Mouse (Mus musculus) left cerebral cortex, postnatal 10 days (tissue): ENCODE measurements around the gene Zbtb39. TPM values are rescaled to one million over a fixed set of nuclear protein-coding genes. Genes with fewer than 3 reads are reported as not detected.

Source experiments
- DNase-seq, 2 experiments: peaks; one replicate each; pipeline ENCODE4 v3.0.0; 2021 to 2022; ENCODE audit warnings: low spot score in 2 of 2, mixed read lengths in 1 of 2; ENCODE audit errors: extremely low spot score in 1 of 2
- intact Hi-C: fragments of 180-260 bp; cut with DNase I; formaldehyde crosslinking; loops from one replicate; pipeline ENCODE4 v1.15.1; 2025
- total RNA-seq, 2 experiments: library from RNA; stranded (reverse); gene quantifications; 2 replicates each; pipeline ENCODE4 v1.2.3; 2021

Gene Zbtb39
- total RNA-seq, 2 experiments from 2014 or later = 8.8 to 10.0 TPM

DNA sequence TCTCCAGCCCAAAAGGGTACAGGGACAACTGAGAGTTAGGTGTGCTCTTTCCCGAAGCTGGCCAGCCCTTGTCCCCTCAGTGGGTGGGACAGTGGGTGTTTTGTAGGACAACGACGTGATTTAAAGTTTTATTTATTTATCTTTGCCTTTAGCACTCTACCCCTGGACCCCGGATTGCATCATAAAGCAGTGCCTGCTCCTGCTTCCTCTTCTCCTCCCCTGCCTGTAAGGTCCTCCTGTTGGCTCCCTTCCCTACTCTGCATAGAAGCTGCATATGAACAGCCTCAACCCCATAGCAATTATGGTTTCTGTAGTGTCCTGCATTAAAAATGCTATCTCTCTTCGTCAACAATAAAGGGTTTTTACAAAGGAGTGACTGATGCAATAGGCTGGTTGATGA, 7.9 kb upstream of the Zbtb39 start:
- DNase-seq = no peak
- intact Hi-C loops = loop anchor here (5.0 to 10.0 kb wide), 2 partner anchors 34 to 453 kb away; partner anchors contain the start of gene Rbms2

DNA sequence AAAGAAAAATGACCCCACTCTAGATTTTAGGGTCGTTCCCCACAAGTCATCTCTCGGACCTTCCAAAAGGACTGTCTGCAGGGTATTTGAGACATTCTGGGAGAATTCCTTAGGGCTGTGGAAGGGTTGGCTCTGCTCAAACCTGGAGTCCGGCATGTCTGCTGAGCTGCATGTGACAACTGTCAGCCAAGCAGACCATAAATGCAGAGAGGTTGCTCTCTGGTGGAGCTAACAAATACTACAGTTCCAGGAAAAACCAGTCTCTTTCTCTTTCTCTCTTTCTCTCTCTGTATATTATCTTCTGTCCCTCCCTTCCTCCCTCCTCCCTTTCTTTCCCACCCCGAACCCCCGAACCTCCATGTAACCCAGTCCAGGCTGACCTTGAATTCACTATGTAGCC, 4.9 kb upstream of the Zbtb39 start:
- DNase-seq = no peak
- intact Hi-C loops = loop anchor here (2.0 to 10.0 kb wide), 3 partner anchors 37 to 450 kb away; partner anchors contain the start of gene Rbms2

DNA sequence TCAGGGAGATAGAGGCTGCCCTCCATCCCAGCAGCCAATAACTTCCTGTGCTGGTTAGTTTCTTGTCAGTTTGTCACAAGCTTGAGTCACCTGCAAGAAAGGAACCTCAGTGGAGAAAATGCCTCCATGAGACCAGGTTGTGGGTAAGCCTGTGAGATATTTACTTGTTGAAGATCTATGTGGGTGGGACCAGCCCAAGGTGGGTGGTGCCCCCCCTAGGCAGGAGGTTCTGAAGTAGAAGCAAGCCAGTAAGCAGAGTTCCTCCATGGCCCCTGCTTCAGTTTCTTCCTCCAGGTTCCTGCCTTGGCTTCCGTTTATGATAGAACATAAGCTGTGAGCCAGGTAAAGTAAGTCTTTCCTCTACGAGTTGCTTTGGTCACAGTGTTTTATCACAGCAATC, 3.1 kb upstream of the Zbtb39 start:
- intact Hi-C loops = loop anchor here (5.0 to 10.0 kb wide), 2 partner anchors 271 to 449 kb away; partner anchors contain the start of genes Hsd17b6 and Rbms2

DNA sequence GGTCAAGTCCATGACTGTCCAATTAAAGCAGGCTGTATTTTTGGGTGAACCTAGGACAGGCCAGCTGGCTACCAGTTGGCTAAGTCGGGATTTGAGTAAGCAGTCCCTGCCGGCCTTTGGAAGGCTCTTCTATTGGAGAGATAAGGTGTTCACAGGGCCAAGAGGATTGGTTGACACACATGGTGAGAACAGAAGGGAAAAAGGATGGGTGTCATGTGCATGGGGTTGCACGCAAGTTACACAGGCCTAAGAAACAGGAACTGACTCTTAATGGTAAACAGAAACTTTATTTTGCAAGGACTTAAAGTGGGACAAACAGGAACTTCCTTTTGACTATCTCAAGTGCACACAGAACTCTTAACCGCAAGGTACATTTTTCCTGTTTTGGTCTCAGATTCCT, 2.4 kb upstream of the Zbtb39 start:
- no peak for DNase-seq
- intact Hi-C loops = loop anchor here (5.0 to 10.0 kb wide), 2 partner anchors 270 to 448 kb away; partner anchors contain the start of genes Hsd17b6 and Rbms2

More for the DNA sequence above, 3.1 kb upstream of the Zbtb39 start:
- no peak for DNase-seq

DNA sequence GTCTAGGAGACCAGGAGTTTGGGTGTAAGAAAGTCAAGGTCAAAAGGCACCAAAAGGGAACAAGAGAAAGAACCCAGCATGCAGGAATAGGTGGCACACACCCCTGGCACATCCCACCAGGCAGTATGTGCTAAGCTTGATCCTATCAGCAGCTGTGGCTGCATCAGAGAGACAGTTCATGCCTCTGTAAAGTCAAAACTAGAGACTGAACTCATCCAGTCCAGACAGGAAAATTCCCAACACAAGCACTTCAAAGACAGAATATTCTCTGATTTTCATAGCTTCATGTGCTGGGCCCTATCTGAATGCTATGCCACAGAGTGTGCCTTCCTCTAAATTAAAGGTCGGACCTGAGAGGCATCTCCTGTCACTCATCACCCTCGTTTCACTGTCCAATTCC, 1.8 kb upstream of the Zbtb39 start:
- intact Hi-C loops = loop anchor here (5.0 to 10.0 kb wide), 2 partner anchors 270 to 447 kb away; partner anchors contain the start of genes Hsd17b6 and Rbms2
- DNase-seq = no peak

DNA sequence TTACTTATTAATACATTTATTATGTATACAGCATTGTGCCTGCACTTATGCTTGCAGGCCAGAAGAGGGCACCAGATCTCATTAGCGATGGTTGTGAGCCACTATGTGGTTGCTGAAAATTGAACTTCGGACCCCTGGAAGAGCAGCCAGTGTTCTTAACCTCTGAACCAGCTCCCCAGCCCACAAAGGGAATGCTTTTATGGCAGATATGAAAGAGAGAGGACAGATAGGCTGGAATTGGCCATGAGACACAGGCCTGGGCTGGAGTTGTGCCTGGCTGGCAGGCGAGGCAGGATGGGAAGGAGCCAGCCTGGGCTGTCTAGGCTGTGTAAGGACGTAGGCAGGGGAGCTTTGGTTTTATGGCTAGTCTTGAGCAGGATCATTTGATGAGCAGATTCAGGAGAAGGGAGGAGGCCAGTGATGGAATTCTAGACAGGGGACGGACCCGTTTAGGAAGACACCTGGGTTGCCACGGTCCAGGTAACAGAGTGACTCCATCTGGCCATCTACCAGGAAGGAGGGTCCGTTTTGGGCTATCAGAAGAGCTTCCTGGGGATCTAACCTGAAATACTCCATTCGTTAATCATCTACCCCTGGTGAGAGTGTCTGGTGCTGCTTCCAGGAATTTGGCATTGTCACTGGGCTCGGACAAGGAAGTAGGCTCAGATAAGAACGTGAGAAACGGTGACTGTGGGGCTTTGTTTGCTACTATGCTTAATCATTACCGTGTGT, 1.0 kb upstream of the Zbtb39 start:
- DNase-seq = no peak
- intact Hi-C loops = loop anchor here (5.0 to 10.0 kb wide), 2 partner anchors 269 to 446 kb away; partner anchors contain the start of genes Hsd17b6 and Rbms2

DNA sequence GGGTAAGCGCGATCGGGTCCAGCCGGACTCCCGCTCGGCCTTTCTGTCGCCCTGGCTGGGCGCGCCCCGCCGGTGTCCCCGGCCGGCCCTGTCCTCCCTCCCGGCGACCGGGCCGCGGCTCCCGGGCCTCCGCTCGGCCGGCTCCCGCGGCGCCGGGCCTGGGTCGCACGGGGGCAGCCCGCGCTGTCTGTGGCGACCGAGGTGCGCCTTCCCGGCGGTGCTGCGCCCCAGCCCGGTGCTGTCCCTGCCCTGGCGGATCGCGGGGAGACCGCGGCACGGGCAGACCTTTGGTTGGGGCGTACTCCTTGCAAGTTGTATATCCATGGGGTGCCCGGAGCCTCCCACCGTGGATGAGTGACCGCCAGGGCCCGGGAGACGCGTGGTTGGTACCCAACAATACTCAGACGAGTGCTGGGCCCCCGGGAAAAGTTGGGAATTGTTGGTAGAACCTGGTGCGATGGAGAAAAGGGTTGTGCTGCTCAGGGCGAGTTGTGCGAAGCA, 373 bp downstream of the Zbtb39 start:
- DNase-seq = peak in 1 of 2 experiments; percentile 45

DNA sequence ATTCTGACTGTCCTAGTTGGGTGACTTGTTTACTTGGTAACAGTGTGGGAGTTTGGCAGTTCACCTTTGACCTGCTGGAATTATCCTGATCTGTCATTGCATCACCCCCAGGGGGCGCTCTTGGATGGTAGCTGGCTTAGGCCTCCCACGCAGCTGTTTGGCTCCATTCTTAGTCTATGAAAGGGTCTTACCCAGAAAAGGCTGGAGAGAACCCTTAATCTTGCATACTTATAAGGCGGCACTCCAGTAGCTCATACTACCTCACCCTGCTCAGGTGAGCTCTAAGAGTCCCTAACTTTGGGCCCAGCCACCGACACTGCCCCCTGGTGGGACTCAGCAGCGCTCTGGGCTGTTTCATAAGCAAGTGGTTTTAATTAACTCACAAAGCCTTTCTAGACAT, 5.3 kb downstream of the Zbtb39 start:
- peak in 1 of 2 experiments; percentile 69 for DNase-seq
- intact Hi-C loops = loop anchor here (5.0 kb wide), 1 partner anchor 193 kb away; no protein-coding TSS in a partner anchor

More for the DNA sequence above, 373 bp downstream of the Zbtb39 start:
- intact Hi-C loops = loop anchor here (5.0 to 10.0 kb wide), 2 partner anchors 268 to 445 kb away; partner anchors contain the start of genes Hsd17b6 and Rbms2

DNA sequence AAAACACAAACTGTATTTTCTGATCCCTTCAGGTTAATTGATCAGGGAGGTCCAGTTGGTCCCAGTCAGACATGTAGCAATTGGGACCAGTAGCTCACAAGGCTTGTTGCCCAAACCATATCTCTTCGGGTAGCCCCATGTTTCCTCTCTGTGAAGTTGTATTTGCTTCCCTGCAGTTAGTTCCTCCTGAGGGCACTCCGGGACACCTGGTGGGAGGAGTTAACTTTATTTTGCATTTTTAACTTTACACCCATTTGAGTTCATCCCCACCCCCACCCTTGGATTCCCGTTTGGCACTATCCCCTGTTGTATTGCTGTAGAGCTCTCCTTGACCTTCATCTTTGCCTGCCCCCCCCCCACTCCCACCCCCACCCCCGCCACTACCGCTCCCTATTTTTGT, 6.5 kb downstream of the Zbtb39 start:
- DNase-seq = no peak
- intact Hi-C loops = loop anchor here (5.0 kb wide), 1 partner anchor 191 kb away; no protein-coding TSS in a partner anchor

DNA sequence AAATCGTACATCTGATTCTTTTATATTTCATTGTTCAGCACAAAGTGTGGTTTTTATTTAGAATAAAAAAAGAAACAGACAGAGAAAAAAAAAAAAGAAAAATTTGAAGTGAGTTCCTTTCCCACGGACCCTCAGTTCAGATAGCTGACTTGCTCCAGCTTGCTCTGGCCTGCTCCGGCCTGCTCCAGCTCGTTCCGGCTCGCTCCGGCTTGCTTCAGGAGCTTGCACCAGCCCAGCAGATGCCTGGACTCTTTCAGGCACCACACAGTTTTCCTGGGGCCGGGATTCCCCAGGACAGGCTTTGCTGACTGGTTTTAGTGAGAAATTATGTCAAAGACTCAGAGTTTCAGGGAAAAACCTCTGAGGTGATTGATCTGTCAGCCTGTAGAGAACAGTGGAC, 7.9 kb downstream of the Zbtb39 start:
- intact Hi-C loops = loop anchor here (5.0 kb wide), 1 partner anchor 190 kb away; no protein-coding TSS in a partner anchor
- no peak for DNase-seq

DNA sequence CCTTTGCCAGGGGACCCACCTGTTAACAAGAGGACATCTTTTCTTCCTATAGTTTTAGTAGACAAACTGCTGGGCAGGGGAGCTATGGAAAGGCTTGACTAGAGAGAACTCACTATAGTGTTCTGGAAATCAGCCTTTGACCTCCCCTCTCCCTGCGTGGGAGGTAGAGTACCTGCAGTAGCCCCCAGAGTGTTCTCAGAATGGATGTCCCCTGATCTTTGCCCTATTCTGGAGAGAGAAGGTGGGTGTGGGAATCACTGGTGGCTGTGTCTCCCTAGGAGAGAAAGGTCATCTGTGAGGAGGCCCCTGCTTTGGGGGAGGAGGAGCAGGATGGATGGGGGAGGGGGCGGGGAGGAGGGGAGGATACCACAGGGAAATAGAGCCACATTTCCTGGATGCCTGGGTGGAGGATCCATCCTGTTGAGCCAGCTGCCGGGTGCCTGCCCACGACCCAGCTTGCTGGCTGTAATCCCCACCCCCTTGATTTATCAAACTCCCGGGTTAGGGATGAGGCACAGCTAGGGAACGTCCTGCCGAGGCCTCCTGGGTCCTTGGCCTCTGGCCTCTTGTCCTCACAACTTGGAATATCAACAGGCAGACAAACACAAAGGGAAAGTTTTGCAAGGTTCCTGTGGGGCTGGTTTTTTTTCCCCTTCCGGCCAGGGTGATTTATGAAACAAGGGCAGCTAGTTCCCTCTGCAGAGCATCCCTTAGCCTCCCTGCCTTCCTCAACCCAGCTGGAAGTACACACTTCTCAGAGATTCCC, 9.7 kb downstream of the Zbtb39 start:
- intact Hi-C loops = loop anchor here (5.0 kb wide), 1 partner anchor 188 kb away; no protein-coding TSS in a partner anchor
- peak in 1 of 2 experiments; percentile 55 for DNase-seq

DNA sequence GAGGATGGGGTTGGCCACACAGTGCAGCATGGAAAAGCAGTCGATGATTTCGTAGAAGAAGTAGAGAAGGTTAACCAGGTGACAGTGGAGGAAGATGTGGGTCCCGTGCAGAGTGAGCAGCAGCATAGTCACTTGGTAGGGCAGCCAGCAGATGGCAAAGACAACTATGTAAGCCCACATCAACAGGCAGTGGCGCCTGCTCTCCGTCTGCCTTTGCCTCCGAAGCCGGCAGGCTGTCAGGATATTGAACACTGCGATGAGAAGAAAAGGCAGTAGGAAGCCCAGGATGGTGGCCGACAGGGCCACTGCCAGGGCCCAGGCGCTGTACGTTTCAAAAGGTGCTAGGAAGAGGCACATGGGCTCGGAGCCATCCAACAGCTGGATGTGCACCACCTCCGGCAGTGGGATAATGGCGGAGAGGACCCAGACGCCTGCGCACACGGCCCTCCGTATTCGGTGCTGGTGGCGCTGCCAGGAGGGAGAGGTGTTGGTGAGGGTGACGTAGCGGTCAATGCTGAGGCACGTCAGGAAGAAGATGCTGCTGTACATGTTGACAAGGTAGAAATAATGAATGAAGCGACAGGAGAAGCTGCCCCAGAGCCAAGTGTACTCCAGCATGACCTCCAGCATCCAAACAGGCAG, 10.9 kb downstream of the Zbtb39 start:
- peak in 1 of 2 experiments; percentile 31 for DNase-seq

DNA sequence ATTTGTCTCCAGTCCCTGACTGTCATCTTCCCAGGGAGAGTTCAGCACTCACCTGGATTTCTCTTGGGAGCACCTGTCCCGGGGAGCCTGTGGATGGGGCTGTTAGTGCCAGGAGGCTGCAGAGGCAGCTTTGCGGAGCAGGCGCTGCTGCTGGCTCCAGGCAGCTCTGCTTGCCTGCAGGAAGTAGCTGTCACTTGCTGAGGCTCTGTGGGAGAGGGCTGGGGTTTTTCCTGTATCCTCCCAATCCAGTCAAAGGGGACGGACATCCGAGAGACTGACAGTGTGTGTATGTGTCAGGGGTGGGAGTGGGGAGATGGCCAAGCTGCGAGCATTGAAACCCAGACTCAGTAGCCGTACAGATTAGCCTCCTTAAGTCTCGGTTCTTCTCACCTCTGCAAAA, 12.2 kb downstream of the Zbtb39 start, which contains the start of gene Gpr182:
Gene Gpr182 (minus strand): TSS at position 185 of the 400 bp plus-strand sequence.
- intact Hi-C loops = no loop called here

More for the DNA sequence above, 10.9 kb downstream of the Zbtb39 start:
- intact Hi-C loops = no loop called here

DNA sequence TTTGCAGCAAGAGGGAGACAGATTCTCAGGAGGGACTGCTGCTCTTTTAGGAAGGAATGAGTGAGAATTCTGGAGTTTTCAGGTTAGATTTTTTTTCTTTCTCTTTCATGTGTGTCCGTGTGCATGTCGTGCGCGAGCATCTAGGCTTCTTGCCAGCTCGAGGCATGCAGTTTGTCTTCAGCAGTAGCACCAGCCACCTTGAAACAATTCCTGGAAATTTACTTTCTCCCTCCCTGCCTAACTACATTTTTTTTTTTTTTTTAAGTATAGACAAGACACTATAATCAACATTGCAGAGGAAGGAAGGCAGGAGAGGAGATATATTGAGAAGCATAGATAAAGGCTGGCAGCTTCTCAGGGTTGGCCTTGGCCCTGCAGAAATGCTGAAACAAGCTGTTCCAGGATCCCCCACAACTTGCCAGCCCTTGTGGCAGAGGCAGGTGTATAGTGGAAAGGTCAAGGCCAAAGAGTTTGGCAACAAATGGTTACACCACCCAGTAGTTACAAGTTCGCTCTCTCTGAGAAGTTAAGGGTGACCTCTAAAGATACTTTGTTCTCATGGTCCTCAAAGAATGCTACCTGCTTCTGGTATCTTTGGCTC, 15.3 kb downstream of the Zbtb39 start:
- no peak for DNase-seq
- intact Hi-C loops = no loop called here

More for the DNA sequence above, 12.2 kb downstream of the Zbtb39 start, which contains the start of gene Gpr182:
- peak in 1 of 2 experiments; percentile 39 for DNase-seq

DNA sequence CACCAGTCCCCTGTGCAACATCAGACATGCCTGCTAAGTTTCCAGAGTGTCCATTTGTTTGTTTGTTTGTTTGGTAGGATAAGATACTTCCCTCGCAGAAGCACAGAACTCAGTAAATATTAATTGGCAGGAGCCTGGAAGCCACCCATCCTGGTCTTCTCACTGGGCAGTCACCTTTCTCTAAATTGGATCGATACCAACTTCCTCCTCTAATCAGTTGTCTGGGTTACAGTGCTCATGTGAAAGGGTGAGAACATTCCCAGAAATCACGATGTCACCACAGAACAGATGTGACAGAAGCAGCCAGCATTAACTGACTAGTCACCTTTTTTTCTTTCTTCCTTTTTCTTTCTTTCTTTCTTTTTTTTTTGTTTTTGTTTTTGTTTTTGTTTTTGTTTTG, 15.9 kb downstream of the Zbtb39 start:
- no peak for DNase-seq
- intact Hi-C loops = no loop called here

DNA sequence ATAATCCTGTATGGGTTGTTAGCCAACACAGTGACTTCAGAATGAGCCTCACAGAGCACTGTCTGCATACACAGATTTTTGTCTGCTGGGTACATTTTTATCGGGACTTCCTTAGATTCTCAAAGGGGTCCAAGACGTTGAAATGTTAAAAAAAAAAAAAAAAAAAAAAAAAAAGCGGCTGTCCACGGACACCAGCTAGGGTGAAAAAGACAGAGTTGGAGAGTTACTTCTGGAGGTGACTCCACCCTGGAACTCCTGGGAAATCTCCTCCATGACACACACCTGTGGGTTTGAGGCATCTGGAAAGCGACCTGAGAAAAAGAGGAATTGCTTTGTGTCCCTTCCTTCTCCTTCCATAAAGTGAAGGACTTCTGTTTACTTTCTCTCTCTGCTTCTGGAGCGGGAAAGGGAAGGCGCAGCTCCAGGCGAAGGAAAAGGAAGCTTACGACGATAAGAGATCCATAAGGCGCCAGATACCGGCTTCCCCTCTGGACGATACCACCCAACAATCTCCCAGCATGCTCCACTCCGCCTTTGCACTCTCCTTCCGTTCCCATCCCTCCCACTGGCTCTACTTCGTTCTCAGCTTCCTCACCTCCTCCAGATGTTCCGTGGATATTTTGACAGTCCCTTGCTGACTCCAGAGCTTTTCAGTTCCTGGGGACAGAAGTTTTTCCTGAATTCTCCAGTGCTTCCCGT, 16.6 kb downstream of the Zbtb39 start:
- intact Hi-C loops = no loop called here
- no peak for DNase-seq
